Mouse (Mus musculus) intestine, postnatal 0 days (tissue): ENCODE data around the gene Xrcc3. TPM values are rescaled to one million over a fixed set of nuclear protein-coding genes. Genes with fewer than 3 reads are reported as not detected.

Experiments used
- ATAC-seq: fragments of 200-750 bp; cut with Nextera tagmentation; 2 replicates; pipeline ENCODE4 v1.8.0; 2017; ENCODE audit warnings: mild to moderate bottlenecking, moderate TSS enrichment, moderate library complexity
- H3K27ac ChIP-seq: fragments of 300-500 bp; sonication (generic); 2 replicates; pipeline ENCODE4 v1.5.1; 2014; ENCODE audit warnings: mild to moderate bottlenecking, low read depth, low read length, moderate library complexity
- H3K27me3 ChIP-seq: fragments of 300-500 bp; sonication (generic); replicated peaks from 2 replicates; pipeline ENCODE4 v1.6.1; 2014; ENCODE audit warnings: low read length, mixed read lengths; ENCODE audit not compliant: control insufficient read depth, insufficient read depth
- H3K36me3 ChIP-seq: fragments of 300-500 bp; sonication (generic); 2 replicates; pipeline ENCODE4 v1.6.1; 2014; ENCODE audit warnings: mild to moderate bottlenecking, moderate library complexity; ENCODE audit not compliant: control insufficient read depth, insufficient read depth
- H3K4me1 ChIP-seq: fragments of 300-500 bp; sonication (generic); replicated peaks from 2 replicates; pipeline ENCODE4 v1.6.1; 2014; ENCODE audit warnings: antibody characterized with exemption, low read length, mixed read lengths; ENCODE audit not compliant: control insufficient read depth, insufficient read depth
- H3K4me2 ChIP-seq: fragments of 300-500 bp; sonication (generic); replicated peaks from 2 replicates; pipeline ENCODE4 v1.6.1; 2014; ENCODE audit warnings: low read depth, mild to moderate bottlenecking, moderate library complexity
- H3K4me3 ChIP-seq: fragments of 300-500 bp; sonication (generic); 2 replicates; pipeline ENCODE4 v1.5.1; 2014; ENCODE audit warnings: low read depth, low read length
- H3K9ac ChIP-seq: fragments of 300-500 bp; sonication (generic); 2 replicates; pipeline ENCODE4 v1.6.1; 2014; ENCODE audit warnings: mild to moderate bottlenecking, low read depth, low read length
- H3K9me3 ChIP-seq: fragments of 300-500 bp; sonication (generic); 2 replicates; pipeline ENCODE4 v1.6.1; 2016; ENCODE audit warnings: mixed run types; ENCODE audit not compliant: control insufficient read depth
- CTCF ChIP-seq: sonication (generic); IDR thresholded peaks from 2 replicates; pipeline ENCODE4 v1.5.1; 2016; ENCODE audit warnings: low read depth, mild to moderate bottlenecking, control low read depth, antibody characterized with exemption, moderate library complexity
- WGBS: fragments of 180-500 bp; shearing (Covaris S2); extraction: QIAGEN DNeasy Blood & Tissue Kit; methylation state at CpG from one replicate; pipeline ENCODE4 v1.1.7; 2014; 5-methylcytosine and 5-hydroxymethylcytosine counted together
- polyA plus RNA-seq: library from polyadenylated mRNA; unstranded; fragments of >200 nt; fragmentation: Nextera tagmentation; extraction: Ambion mirVana; gene quantifications from 2 replicates; pipeline ENCODE4 v1.2.1, GENCODE M21; 2015

Xrcc3 gene
- polyA plus RNA-seq, 1 experiment from 2014 or later = 6.1 TPM

- Histone ChIP-seq H3K27ac (peak overlapping the region; percentile 64), H3K4me2 (peak overlapping the region; percentile 85), H3K4me3 (peak overlapping the region; percentile 61), H3K36me3 (peaks cover 7% of the 10 kb centered on the region; the same call in 1 of the 2 replicates), H3K9me3 (no peaks in the 10 kb centered on the region), H3K4me1 (peaks cover 10% of the 10 kb centered on the region; the same call in 1 of the 2 replicates), H3K9ac (peak overlapping the region; percentile 67), H3K27me3 (no peaks in the 10 kb centered on the region)
- WGBS = 3% methylated on average over 27 of the region's 27 CpGs
- TF ChIP-seq CTCF = no peak
- no peak for ATAC-seq
Observed at GRCm38 (mm10) chr12:111813111-111813765, 435 bp downstream of the Xrcc3 start.

- no peak for TF ChIP-seq CTCF
- ATAC-seq = no peak
- Histone ChIP-seq H3K27me3 (no peaks in the 10 kb centered on the region), H3K9ac (peak overlapping the region; percentile 67; the same call in 1 of the 2 replicates), H3K36me3 (peaks cover 12% of the 10 kb centered on the region; the same call in 1 of the 2 replicates), H3K9me3 (no peaks in the 10 kb centered on the region), H3K27ac (no peak overlapping the region), H3K4me3 (peak overlapping the region; percentile 61), H3K4me2 (peak overlapping the region; percentile 85), H3K4me1 (peaks cover 10% of the 10 kb centered on the region; the same call in 1 of the 2 replicates)
- 50% methylated on average over 12 of the region's 12 CpGs for WGBS
Observed at GRCm38 (mm10) chr12:111812611-111813010, 1.1 kb downstream of the Xrcc3 start.

- H3K9me3 ChIP-seq = no peaks in the 10 kb centered on the region
- no peak overlapping the region for H3K4me2 ChIP-seq
- H3K27ac ChIP-seq = no peak overlapping the region
- TF ChIP-seq CTCF = no peak
- ATAC-seq = no peak
- peaks cover 11% of the 10 kb centered on the region; the same call in 1 of the 2 replicates for H3K36me3 ChIP-seq
- 85% methylated on average over 13 of the region's 13 CpGs for WGBS
- H3K9ac ChIP-seq = no peak overlapping the region
- H3K4me1 ChIP-seq = peaks cover 10% of the 10 kb centered on the region; the same call in 1 of the 2 replicates
- H3K4me3 ChIP-seq = no peak overlapping the region
- H3K27me3 ChIP-seq = no peaks in the 10 kb centered on the region
Observed at GRCm38 (mm10) chr12:111812075-111812474, 1.6 kb downstream of the Xrcc3 start.

- H3K4me1 ChIP-seq = 0 out of 2 replicates have a peak, but pooled peaks cover 5% of the 10 kb centered on the region
- peak; percentile 51 for ATAC-seq
- H3K9ac ChIP-seq = peak overlapping the region; percentile 17; the same call in 1 of the 2 replicates
- H3K27ac ChIP-seq = peak overlapping the region; percentile 62; the same call in 1 of the 2 replicates
- peaks cover 33% of the 10 kb centered on the region for H3K36me3 ChIP-seq
- H3K27me3 ChIP-seq = no peaks in the 10 kb centered on the region
- H3K4me2 ChIP-seq = peak overlapping the region; percentile 46
- H3K4me3 ChIP-seq = no peak overlapping the region
- WGBS = 4% methylated on average over 9 of the region's 9 CpGs
- TF ChIP-seq CTCF = peak; percentile 67
- H3K9me3 ChIP-seq = no peaks in the 10 kb centered on the region
Observed at GRCm38 (mm10) chr12:111809762-111810161, 3.9 kb downstream of the Xrcc3 start.

GRCm38 (mm10) chr12:111808775-111809174 is 4.9 kb downstream of the Xrcc3 start:
- H3K4me2 ChIP-seq = peak overlapping the region; percentile 46; the same call in 1 of the 2 replicates
- no peaks in the 10 kb centered on the region for H3K9me3 ChIP-seq
- no peaks in the 10 kb centered on the region for H3K27me3 ChIP-seq
- 0 out of 2 replicates have a peak, but pooled peaks cover 5% of the 10 kb centered on the region for H3K4me1 ChIP-seq
- peaks cover 43% of the 10 kb centered on the region for H3K36me3 ChIP-seq
- H3K4me3 ChIP-seq = no peak overlapping the region
- H3K27ac ChIP-seq = no peak overlapping the region
- H3K9ac ChIP-seq = no peak overlapping the region
- 91% methylated on average over 6 of the region's 6 CpGs for WGBS
- no peak for TF ChIP-seq CTCF
- no peak for ATAC-seq

GRCm38 (mm10) chr12:111803538-111803937 is 10.1 kb downstream of the Xrcc3 start:
- ATAC-seq = peak; percentile 77
- no peak overlapping the region for H3K9ac ChIP-seq
- no peaks in the 10 kb centered on the region for H3K9me3 ChIP-seq
- H3K4me2 ChIP-seq = no peak overlapping the region
- H3K4me3 ChIP-seq = no peak overlapping the region
- TF ChIP-seq CTCF = no peak
- 36% methylated on average over 5 of the region's 5 CpGs for WGBS
- no peaks in the 10 kb centered on the region; the same call in 1 of the 2 replicates for H3K4me1 ChIP-seq
- H3K36me3 ChIP-seq = peaks cover 77% of the 10 kb centered on the region
- H3K27me3 ChIP-seq = no peaks in the 10 kb centered on the region
- H3K27ac ChIP-seq = peak overlapping the region; percentile 75
